Mouse (Mus musculus) hindbrain, embryonic 11.5 days (tissue): ENCODE measurements around the gene Aasdh. TPM values are rescaled to one million over a fixed set of nuclear protein-coding genes. Genes with fewer than 3 reads are reported as not detected.

Experiments used
- ATAC-seq: fragments of 200-750 bp; cut with Nextera tagmentation; 2 replicates; pipeline ENCODE4 v1.8.0; 2017; ENCODE audit warnings: mild to moderate bottlenecking, moderate TSS enrichment, moderate library complexity; ENCODE audit not compliant: low FRiP score
- DNase-seq: peaks from one replicate; pipeline ENCODE4 v3.0.0-alpha.2; 2015; ENCODE audit warnings: low spot score
- H3K27ac ChIP-seq: fragments of 300-500 bp; sonication (generic); 2 replicates; pipeline ENCODE4 v1.5.1; 2014; ENCODE audit warnings: mild to moderate bottlenecking, low read depth, low read length
- H3K27me3 ChIP-seq: fragments of 300-500 bp; sonication (generic); 2 replicates; pipeline ENCODE4 v1.6.1; 2014; ENCODE audit warnings: mild to moderate bottlenecking, low read length, moderate library complexity, mixed read lengths; ENCODE audit not compliant: control insufficient read depth, insufficient read depth
- H3K36me3 ChIP-seq: fragments of 300-500 bp; sonication (generic); 2 replicates; pipeline ENCODE4 v1.6.1; 2014; ENCODE audit warnings: mild to moderate bottlenecking, low read length, moderate library complexity, mixed read lengths; ENCODE audit not compliant: control insufficient read depth, insufficient read depth
- H3K4me1 ChIP-seq: fragments of 300-500 bp; sonication (generic); replicated peaks from 2 replicates; pipeline ENCODE4 v1.6.1; 2014; ENCODE audit warnings: low read length, mixed read lengths; ENCODE audit not compliant: control insufficient read depth, insufficient read depth
- H3K4me2 ChIP-seq: fragments of 300-500 bp; sonication (generic); replicated peaks from 2 replicates; pipeline ENCODE4 v1.6.1; 2014; ENCODE audit warnings: mild to moderate bottlenecking, low read depth, low read length
- H3K4me3 ChIP-seq: fragments of 300-500 bp; sonication (generic); 2 replicates; pipeline ENCODE4 v1.5.1; 2014; ENCODE audit warnings: low read depth, low read length
- H3K9ac ChIP-seq: fragments of 300-500 bp; sonication (generic); 2 replicates; pipeline ENCODE4 v1.6.1; 2014; ENCODE audit warnings: low read depth, low read length
- H3K9me3 ChIP-seq: fragments of 300-500 bp; sonication (generic); 2 replicates; pipeline ENCODE4 v1.6.1; 2016; ENCODE audit warnings: low read length; ENCODE audit not compliant: control insufficient read depth
- WGBS: fragments of 180-500 bp; shearing (Covaris S2); extraction: QIAGEN DNeasy Blood & Tissue Kit; methylation state at CpG from one replicate; pipeline ENCODE4 v1.1.7; 2014; 5-methylcytosine and 5-hydroxymethylcytosine counted together
- polyA plus RNA-seq: library from polyadenylated mRNA; unstranded; fragments of >200 nt; fragmentation: Nextera tagmentation; extraction: Ambion mirVana; gene quantifications from 2 replicates; pipeline ENCODE4 v1.2.1, GENCODE M21; 2014

The Aasdh gene
- polyA plus RNA-seq, 1 experiment from 2014 or later = 17.2 TPM

- Histone ChIP-seq H3K36me3 (peaks cover 2% of the 10 kb centered on the region; the same call in 1 of the 2 replicates), H3K4me3 (peak overlapping the region; percentile 0; the same call in 1 of the 2 replicates), H3K4me1 (no peaks in the 10 kb centered on the region; the same call in 1 of the 2 replicates), H3K27me3 (peaks cover 13% of the 10 kb centered on the region), H3K9ac (no peak overlapping the region), H3K27ac (no peak overlapping the region), H3K4me2 (peak overlapping the region; percentile 35), H3K9me3 (no peaks in the 10 kb centered on the region)
- WGBS = 14% methylated on average over 62 of the region's 62 CpGs
- DNase-seq (peak; percentile 47), ATAC-seq (no peak)
These were observed 48.0 kb downstream of the Aasdh start for GRCm38 (mm10) chr5:76857103-76858015.

GRCm38 (mm10) chr5:76855829-76856600 lies 49.3 kb downstream of the Aasdh start:
- H3K4me3 ChIP-seq = no peak overlapping the region
- peak; percentile 41 for DNase-seq
- H3K36me3 ChIP-seq = peaks cover 2% of the 10 kb centered on the region; the same call in 1 of the 2 replicates
- no peak overlapping the region for H3K9ac ChIP-seq
- H3K27ac ChIP-seq = no peak overlapping the region
- H3K4me1 ChIP-seq = no peaks in the 10 kb centered on the region; the same call in 1 of the 2 replicates
- 24% methylated on average over 25 of the region's 25 CpGs for WGBS
- ATAC-seq = no peak
- H3K4me2 ChIP-seq = no peak overlapping the region
- no peaks in the 10 kb centered on the region for H3K9me3 ChIP-seq
- H3K27me3 ChIP-seq = peaks cover 13% of the 10 kb centered on the region

- Histone ChIP-seq H3K4me2 (no peak overlapping the region), H3K27ac (no peak overlapping the region), H3K4me3 (no peak overlapping the region), H3K9me3 (no peaks in the 10 kb centered on the region), H3K4me1 (no peaks in the 10 kb centered on the region; the same call in 1 of the 2 replicates), H3K36me3 (peaks cover 2% of the 10 kb centered on the region; the same call in 1 of the 2 replicates), H3K9ac (no peak overlapping the region), H3K27me3 (peaks cover 13% of the 10 kb centered on the region)
- WGBS = 15% methylated on average over 10 of the region's 10 CpGs
- DNase-seq (peak; percentile 95), ATAC-seq (peak; percentile 89)
These were observed 51.8 kb downstream of the Aasdh start for GRCm38 (mm10) chr5:76853549-76853948.

GRCm38 (mm10) chr5:76851316-76851715 lies 54.0 kb downstream of the Aasdh start:
- Histone ChIP-seq H3K9ac (no peak overlapping the region), H3K4me3 (no peak overlapping the region), H3K4me1 (no peaks in the 10 kb centered on the region; the same call in 1 of the 2 replicates), H3K4me2 (no peak overlapping the region), H3K27me3 (peaks cover 6% of the 10 kb centered on the region), H3K36me3 (no peaks in the 10 kb centered on the region), H3K27ac (no peak overlapping the region), H3K9me3 (no peaks in the 10 kb centered on the region)
- 86% methylated on average over 4 of the region's 4 CpGs for WGBS
- no peak for ATAC-seq
- no peak for DNase-seq

GRCm38 (mm10) chr5:76847106-76847505 lies 58.2 kb downstream of the Aasdh start:
- H3K27me3 ChIP-seq = no peaks in the 10 kb centered on the region
- H3K4me3 ChIP-seq = no peak overlapping the region
- no peak for ATAC-seq
- 92% methylated on average over 6 of the region's 6 CpGs for WGBS
- no peak for DNase-seq
- no peak overlapping the region for H3K27ac ChIP-seq
- H3K36me3 ChIP-seq = no peaks in the 10 kb centered on the region
- no peaks in the 10 kb centered on the region for H3K9me3 ChIP-seq
- no peaks in the 10 kb centered on the region for H3K4me1 ChIP-seq
- no peak overlapping the region for H3K9ac ChIP-seq
- H3K4me2 ChIP-seq = no peak overlapping the region

GRCm38 (mm10) chr5:76844618-76845186 lies 60.6 kb downstream of the Aasdh start:
- no peak overlapping the region for H3K9ac ChIP-seq
- no peaks in the 10 kb centered on the region for H3K27me3 ChIP-seq
- H3K4me1 ChIP-seq = no peaks in the 10 kb centered on the region
- no peaks in the 10 kb centered on the region for H3K9me3 ChIP-seq
- no peak overlapping the region for H3K4me3 ChIP-seq
- ATAC-seq (no peak), DNase-seq (no peak)
- H3K27ac ChIP-seq = no peak overlapping the region
- WGBS = 84% methylated on average over 14 of the region's 14 CpGs
- no peak overlapping the region for H3K4me2 ChIP-seq
- no peaks in the 10 kb centered on the region for H3K36me3 ChIP-seq

- DNase-seq (no peak), ATAC-seq (peak; percentile 43; the same call in 1 of the 2 replicates)
- H3K27ac ChIP-seq = no peak overlapping the region
- H3K4me3 ChIP-seq = no peak overlapping the region
- H3K4me2 ChIP-seq = no peak overlapping the region
- 87% methylated on average over 9 of the region's 9 CpGs for WGBS
- no peaks in the 10 kb centered on the region for H3K9me3 ChIP-seq
- no peaks in the 10 kb centered on the region for H3K27me3 ChIP-seq
- no peaks in the 10 kb centered on the region for H3K36me3 ChIP-seq
- H3K4me1 ChIP-seq = no peaks in the 10 kb centered on the region
- H3K9ac ChIP-seq = no peak overlapping the region
These were observed 61.4 kb downstream of the Aasdh start for GRCm38 (mm10) chr5:76843851-76844419.

- no peak overlapping the region for H3K4me2 ChIP-seq
- peak; percentile 73 for DNase-seq
- WGBS = 17% methylated on average over 4 of the region's 4 CpGs
- H3K36me3 ChIP-seq = no peaks in the 10 kb centered on the region
- H3K27ac ChIP-seq = no peak overlapping the region
- H3K9ac ChIP-seq = no peak overlapping the region
- H3K4me1 ChIP-seq = no peaks in the 10 kb centered on the region
- peak; percentile 50; the same call in 1 of the 2 replicates for ATAC-seq
- H3K27me3 ChIP-seq = no peaks in the 10 kb centered on the region
- no peak overlapping the region for H3K4me3 ChIP-seq
- no peaks in the 10 kb centered on the region for H3K9me3 ChIP-seq
These were observed 61.9 kb downstream of the Aasdh start for GRCm38 (mm10) chr5:76843448-76843847.
